Mouse (Mus musculus): Measurements from ENCODE around the gene Nos1ap. TPM values are rescaled to one million over a fixed set of nuclear protein-coding genes. Genes with fewer than 3 reads are reported as not detected.

The Nos1ap gene
- polyA plus RNA-seq, 1 experiment, result 1.1 TPM

DNA sequence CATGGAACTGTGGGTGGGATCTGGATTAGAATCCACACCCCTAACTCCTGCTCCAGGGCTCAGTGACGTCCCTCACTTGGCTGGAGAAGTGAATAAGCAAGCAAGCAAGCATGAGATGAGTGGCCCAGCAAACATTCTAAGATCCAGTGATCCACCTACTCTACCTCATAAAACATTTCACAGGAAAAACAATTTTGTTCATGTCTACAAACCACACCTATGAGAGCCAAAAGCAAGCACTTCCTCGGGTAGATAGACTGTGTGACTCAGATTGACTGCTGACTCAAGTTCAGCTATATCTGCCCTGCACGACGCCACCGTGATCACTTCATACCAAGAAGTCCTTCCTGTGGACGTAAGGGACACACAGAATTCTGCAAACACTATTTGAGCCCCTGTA, 116.2 kb downstream of the Nos1ap start:
- Histone ChIP-seq H3K9me3 (ENCODE audit: control insufficient read depth, low read length) (no peaks in the 10 kb centered on the region), H3K4me1 (ENCODE audit: control insufficient read depth) (no peaks in the 10 kb centered on the region), H3K4me3 (replicated peaks) (no peak overlapping the region), H3K36me3 (ENCODE audit: control insufficient read depth) (no peaks in the 10 kb centered on the region), H3K27me3 (ENCODE audit: control insufficient read depth) (no peaks in the 10 kb centered on the region)
- TF ChIP-seq TAL1 (IDR thresholded peaks at IDR 0.05; ENCODE audit: low read length) (no peak), GATA1 (IDR thresholded peaks at IDR 0.05; ENCODE audit: low read length) (no peak)

DNA sequence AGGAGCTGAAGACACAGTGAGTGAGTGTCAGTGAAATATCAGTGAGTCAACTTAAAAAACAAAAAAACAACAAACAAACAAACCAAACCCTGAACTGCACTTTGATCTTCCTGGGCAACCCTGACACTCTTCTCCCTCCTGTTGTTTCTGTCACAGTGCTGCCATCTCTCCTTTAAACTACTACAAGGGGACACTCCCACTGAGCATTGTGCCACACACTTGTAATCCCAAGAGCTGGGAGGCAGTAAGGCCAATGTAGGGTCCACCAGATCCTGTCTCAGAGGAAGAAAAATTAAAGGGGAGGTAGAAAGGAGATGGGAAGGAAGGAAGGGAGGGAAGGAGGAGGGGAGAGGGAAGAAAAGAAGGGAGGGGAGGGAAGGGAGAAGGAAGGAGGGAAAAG, 116.8 kb downstream of the Nos1ap start:
- TF ChIP-seq GATA1 (IDR thresholded peaks at IDR 0.05; ENCODE audit: low read length) (no peak), TAL1 (IDR thresholded peaks at IDR 0.05; ENCODE audit: low read length) (no peak)
- Histone ChIP-seq H3K4me1 (ENCODE audit: control insufficient read depth) (no peaks in the 10 kb centered on the region), H3K4me3 (replicated peaks) (no peak overlapping the region), H3K36me3 (ENCODE audit: control insufficient read depth) (no peaks in the 10 kb centered on the region), H3K9me3 (ENCODE audit: control insufficient read depth, low read length) (no peaks in the 10 kb centered on the region), H3K27me3 (ENCODE audit: control insufficient read depth) (no peaks in the 10 kb centered on the region)

DNA sequence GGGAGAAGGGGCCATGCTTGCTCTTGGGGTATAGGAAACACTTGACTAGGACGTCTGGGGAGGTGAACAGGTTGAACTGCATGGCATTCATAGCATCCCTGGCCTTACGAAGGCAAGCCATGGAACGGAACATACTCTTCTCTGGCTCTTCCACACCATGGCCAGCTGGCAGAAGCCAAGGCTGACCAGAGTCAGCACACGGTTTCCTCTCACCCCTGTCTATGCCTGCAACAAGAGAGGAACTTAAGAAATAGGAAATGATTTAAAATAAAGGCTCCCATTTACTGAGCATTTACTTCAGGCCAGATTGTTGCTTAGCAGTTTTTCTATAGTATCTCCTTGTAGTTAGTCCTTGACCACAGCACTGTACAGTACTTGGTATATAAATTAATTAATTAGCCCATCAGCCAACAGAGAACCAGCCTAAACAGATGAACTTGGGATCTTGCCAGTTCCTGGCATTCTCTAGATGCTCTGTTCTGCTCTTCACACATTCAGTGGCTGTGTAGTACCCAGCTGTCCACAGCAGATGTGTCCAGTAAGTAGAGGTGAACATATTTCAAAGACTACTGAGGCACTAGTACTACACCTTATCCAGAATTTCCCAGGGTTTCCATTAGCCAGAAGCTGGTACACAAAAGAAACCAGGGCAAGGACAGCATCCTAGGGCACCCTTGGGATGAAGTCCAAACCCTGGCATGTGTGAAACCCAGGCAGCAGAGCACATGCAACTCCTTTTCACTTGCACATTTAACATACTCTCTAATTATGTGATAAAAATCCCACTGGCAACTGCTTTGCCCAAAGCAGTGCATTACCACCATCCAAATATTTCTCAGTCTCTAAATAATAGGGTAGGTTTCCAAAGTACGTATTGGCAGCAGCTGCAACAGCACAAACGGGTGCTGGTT, 123.3 kb downstream of the Nos1ap start:
- H3K4me1 ChIP-seq (ENCODE audit: control insufficient read depth), result no peaks in the 10 kb centered on the region
- H3K27me3 ChIP-seq (ENCODE audit: control insufficient read depth), result no peaks in the 10 kb centered on the region
- H3K36me3 ChIP-seq (ENCODE audit: control insufficient read depth), result no peaks in the 10 kb centered on the region
- H3K4me3 ChIP-seq (replicated peaks), result no peak overlapping the region
- no peaks in the 10 kb centered on the region for H3K9me3 ChIP-seq (ENCODE audit: control insufficient read depth, low read length)
- TF ChIP-seq GATA1 (IDR thresholded peaks at IDR 0.05; ENCODE audit: low read length) (no peak), TAL1 (IDR thresholded peaks at IDR 0.05; ENCODE audit: low read length) (no peak)

DNA sequence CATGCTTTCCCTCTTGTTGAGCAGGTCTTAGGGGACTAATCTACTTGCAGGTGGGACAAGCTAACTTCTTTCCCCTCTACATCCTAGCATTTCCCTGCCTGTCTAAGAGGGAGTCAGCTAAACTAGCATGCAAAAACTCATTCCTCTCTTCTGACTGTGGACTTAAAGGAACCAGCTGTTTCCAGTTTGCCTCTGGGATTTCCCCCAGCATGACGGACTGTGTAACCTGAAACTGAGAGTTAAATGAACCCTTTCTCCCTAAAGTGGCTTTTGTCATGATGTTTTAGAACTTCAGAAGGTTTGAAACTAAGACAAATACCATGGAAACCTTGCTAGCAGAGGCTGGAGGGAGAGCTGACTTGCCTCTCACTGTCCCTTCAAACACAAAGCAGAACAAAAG, 127.5 kb downstream of the Nos1ap start:
- no peak for TF ChIP-seq TAL1 (IDR thresholded peaks at IDR 0.05; ENCODE audit: low read length)
- no peak for TF ChIP-seq GATA1 (IDR thresholded peaks at IDR 0.05; ENCODE audit: low read length)
- H3K9me3 ChIP-seq (ENCODE audit: control insufficient read depth, low read length), result no peaks in the 10 kb centered on the region

GRCm38 (mm10) chr1:170459896-170460602, 129.6 kb downstream of the Nos1ap start:
- Histone ChIP-seq H3K4me1 (ENCODE audit: control insufficient read depth) (no peaks in the 10 kb centered on the region), H3K9me3 (ENCODE audit: control insufficient read depth, low read length) (no peaks in the 10 kb centered on the region), H3K36me3 (ENCODE audit: control insufficient read depth) (no peaks in the 10 kb centered on the region), H3K4me3 (replicated peaks) (no peak overlapping the region), H3K27me3 (ENCODE audit: control insufficient read depth) (no peaks in the 10 kb centered on the region)
- no peak for TF ChIP-seq GATA1 (IDR thresholded peaks at IDR 0.05; ENCODE audit: low read length)
- TF ChIP-seq TAL1 (IDR thresholded peaks at IDR 0.05; ENCODE audit: low read length), result no peak

More for the DNA sequence above, 127.5 kb downstream of the Nos1ap start:
- no peaks in the 10 kb centered on the region for H3K27me3 ChIP-seq (ENCODE audit: control insufficient read depth)
- no peak overlapping the region for H3K4me3 ChIP-seq (replicated peaks)
- H3K36me3 ChIP-seq (ENCODE audit: control insufficient read depth), result no peaks in the 10 kb centered on the region
- no peaks in the 10 kb centered on the region for H3K4me1 ChIP-seq (ENCODE audit: control insufficient read depth)

DNA sequence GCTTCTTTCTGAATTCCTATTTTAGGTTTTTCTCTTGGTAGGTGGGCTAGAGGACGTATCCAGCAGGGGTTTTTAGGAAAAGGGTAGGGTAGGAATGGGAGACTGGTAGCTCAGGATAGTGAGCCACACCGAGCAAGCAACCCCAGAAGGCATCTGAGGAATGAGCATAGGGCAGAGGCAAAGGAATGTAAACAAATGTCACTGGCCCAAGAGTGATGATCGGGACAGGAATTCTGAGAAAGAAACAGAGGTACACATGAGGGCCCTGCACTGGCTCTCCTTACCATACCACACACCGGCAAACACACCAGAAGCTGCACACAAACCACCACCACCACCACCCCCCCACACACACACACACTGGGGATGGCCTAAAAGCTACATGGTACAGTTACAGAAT, 132.0 kb downstream of the Nos1ap start:
- TF ChIP-seq TAL1 (IDR thresholded peaks at IDR 0.05; ENCODE audit: low read length), result no peak
- no peak for TF ChIP-seq GATA1 (IDR thresholded peaks at IDR 0.05; ENCODE audit: low read length)
- no peak overlapping the region for H3K4me3 ChIP-seq (replicated peaks)

GRCm38 (mm10) chr1:170455910-170456700, 133.6 kb downstream of the Nos1ap start:
- TF ChIP-seq TAL1 (IDR thresholded peaks at IDR 0.05; ENCODE audit: low read length) (no peak), GATA1 (IDR thresholded peaks at IDR 0.05; ENCODE audit: low read length) (no peak)
- Histone ChIP-seq H3K4me3 (replicated peaks) (no peak overlapping the region), H3K27me3 (ENCODE audit: control insufficient read depth) (no peaks in the 10 kb centered on the region), H3K9me3 (ENCODE audit: control insufficient read depth, low read length) (no peaks in the 10 kb centered on the region), H3K4me1 (ENCODE audit: control insufficient read depth) (no peaks in the 10 kb centered on the region), H3K36me3 (ENCODE audit: control insufficient read depth) (no peaks in the 10 kb centered on the region)

More for the DNA sequence above, 132.0 kb downstream of the Nos1ap start:
- H3K36me3 ChIP-seq (ENCODE audit: control insufficient read depth), result no peaks in the 10 kb centered on the region
- no peaks in the 10 kb centered on the region for H3K27me3 ChIP-seq (ENCODE audit: control insufficient read depth)
- no peaks in the 10 kb centered on the region for H3K9me3 ChIP-seq (ENCODE audit: control insufficient read depth, low read length)
- no peaks in the 10 kb centered on the region for H3K4me1 ChIP-seq (ENCODE audit: control insufficient read depth)

DNA sequence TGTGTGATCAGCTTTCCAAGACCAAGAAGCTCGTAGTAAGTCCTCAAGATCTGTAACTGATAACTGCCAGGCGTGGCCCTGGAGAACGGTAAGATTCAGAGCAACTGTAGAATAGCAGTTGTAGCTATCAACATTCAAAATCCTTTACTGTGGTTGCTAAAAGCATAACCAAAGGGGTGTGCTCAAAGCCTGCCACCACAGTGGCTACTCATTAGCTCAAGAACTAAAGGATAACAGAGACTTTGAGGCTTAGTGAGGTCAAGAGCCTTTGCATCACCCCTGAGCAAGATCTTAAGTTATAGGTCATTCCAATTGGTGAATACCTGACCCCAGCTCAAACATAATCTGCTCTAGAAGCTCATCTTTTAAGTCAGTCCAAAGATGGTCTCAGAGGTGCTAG, 134.3 kb downstream of the Nos1ap start:
- no peaks in the 10 kb centered on the region for H3K27me3 ChIP-seq (ENCODE audit: control insufficient read depth)
- H3K9me3 ChIP-seq (ENCODE audit: control insufficient read depth, low read length), result no peaks in the 10 kb centered on the region
- no peak for TF ChIP-seq TAL1 (IDR thresholded peaks at IDR 0.05; ENCODE audit: low read length)
- TF ChIP-seq GATA1 (IDR thresholded peaks at IDR 0.05; ENCODE audit: low read length), result no peak
- no peak overlapping the region for H3K4me3 ChIP-seq (replicated peaks)
- H3K36me3 ChIP-seq (ENCODE audit: control insufficient read depth), result no peaks in the 10 kb centered on the region
- H3K4me1 ChIP-seq (ENCODE audit: control insufficient read depth), result no peaks in the 10 kb centered on the region
